Mouse (Mus musculus): Measurements from ENCODE around the gene Olfr1390. TPM values are rescaled to one million over a fixed set of nuclear protein-coding genes. Genes with fewer than 3 reads are reported as not detected.
"Not testable (repeated sequence)": the region's sequence is repeated elsewhere in the genome, so short reads cannot be mapped to it uniquely, and the experiment has no call there.

The Olfr1390 gene
- total and polyA plus RNA-seq, 2 experiments from 2014 or later: not detected

DNA sequence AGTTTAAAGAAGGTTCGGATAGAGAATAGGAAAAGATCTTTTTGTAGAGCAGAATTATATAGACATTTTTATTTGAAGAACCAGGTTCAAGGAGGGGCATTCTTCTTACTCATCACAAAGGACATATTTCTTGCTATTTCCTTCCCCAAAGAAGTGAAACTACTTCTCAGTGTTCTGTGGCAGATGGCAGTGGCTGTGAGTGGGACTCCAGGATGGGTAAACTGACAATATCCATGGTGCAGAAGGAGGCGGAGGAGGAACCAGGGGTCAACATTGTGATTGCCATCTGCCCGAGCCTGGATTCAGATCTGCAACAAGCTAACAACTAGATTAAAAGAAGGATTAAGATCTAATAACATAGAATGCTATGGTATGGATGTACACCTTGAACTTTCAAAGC lies 8.3 kb upstream of the Olfr1390 start:
- no peak for DNase-seq (ENCODE audit: low spot score)
- Histone ChIP-seq H3K4me1 (ENCODE audit: control insufficient read depth, insufficient read depth) (no peaks in the 10 kb centered on the region), H3K4me3 (ENCODE audit: low read depth, low read length) (no peak overlapping the region), H3K9me3 (replicated peaks; ENCODE audit: control insufficient read depth, low read length) (no peaks in the 10 kb centered on the region), H3K27me3 (ENCODE audit: control insufficient read depth, insufficient read depth, low read length) (no peaks in the 10 kb centered on the region), H3K36me3 (replicated peaks; ENCODE audit: control insufficient read depth, insufficient read depth, low read length) (no peaks in the 10 kb centered on the region), H3K27ac (ENCODE audit: low read depth) (no peak overlapping the region), H3K4me2 (ENCODE audit: low read depth, low read length) (no peak overlapping the region), H3K9ac (replicated peaks; ENCODE audit: low read depth, low read length) (no peak overlapping the region)
- 71% methylated on average over 3 of the region's 3 CpGs for WGBS
- no peak for ATAC-seq (ENCODE audit: insufficient read depth, low read depth)
- no peak for TF ChIP-seq EP300 (IDR thresholded peaks at IDR 0.05; ENCODE audit: low read depth)
- TF ChIP-seq CTCF (IDR thresholded peaks at IDR 0.05; ENCODE audit: low read depth): no peak

DNA sequence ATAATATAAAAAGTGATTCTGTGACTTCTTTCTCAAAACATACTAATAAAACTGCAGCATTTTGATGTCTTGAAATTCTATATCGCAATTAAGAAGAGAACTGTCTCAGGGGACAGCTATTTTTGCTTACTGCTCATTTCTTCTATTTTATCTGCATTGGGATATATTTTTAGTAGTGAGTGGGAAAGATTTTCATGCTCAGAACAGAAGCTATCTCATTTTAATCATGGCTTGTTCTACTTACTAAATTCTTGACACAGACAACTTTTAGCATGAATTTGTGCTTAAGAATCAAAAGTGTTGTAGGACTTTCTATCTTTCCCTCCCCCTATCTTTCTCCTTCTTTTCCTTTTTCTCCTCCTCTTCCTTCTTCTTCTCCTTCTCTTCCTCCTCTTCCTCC lies 5.3 kb upstream of the Olfr1390 start:
- ATAC-seq (ENCODE audit: insufficient read depth, low read depth) (no peak), DNase-seq (ENCODE audit: low spot score) (no peak)
- H3K27ac ChIP-seq (ENCODE audit: low read depth): no peak overlapping the region
- no peak for TF ChIP-seq CTCF (IDR thresholded peaks at IDR 0.05; ENCODE audit: low read depth)
- TF ChIP-seq EP300 (IDR thresholded peaks at IDR 0.05; ENCODE audit: low read depth): no peak
- H3K9ac ChIP-seq (replicated peaks; ENCODE audit: low read depth, low read length): no peak overlapping the region
- no peaks in the 10 kb centered on the region for H3K27me3 ChIP-seq (ENCODE audit: control insufficient read depth, insufficient read depth, low read length)
- no peak overlapping the region for H3K4me2 ChIP-seq (ENCODE audit: low read depth, low read length)
- 53% methylated on average over 1 of the region's 1 CpGs for WGBS
- no peaks in the 10 kb centered on the region for H3K4me1 ChIP-seq (ENCODE audit: control insufficient read depth, insufficient read depth)
- H3K9me3 ChIP-seq (replicated peaks; ENCODE audit: control insufficient read depth, low read length): no peaks in the 10 kb centered on the region
- H3K4me3 ChIP-seq (ENCODE audit: low read depth, low read length): no peak overlapping the region
- H3K36me3 ChIP-seq (replicated peaks; ENCODE audit: control insufficient read depth, insufficient read depth, low read length): no peaks in the 10 kb centered on the region

DNA sequence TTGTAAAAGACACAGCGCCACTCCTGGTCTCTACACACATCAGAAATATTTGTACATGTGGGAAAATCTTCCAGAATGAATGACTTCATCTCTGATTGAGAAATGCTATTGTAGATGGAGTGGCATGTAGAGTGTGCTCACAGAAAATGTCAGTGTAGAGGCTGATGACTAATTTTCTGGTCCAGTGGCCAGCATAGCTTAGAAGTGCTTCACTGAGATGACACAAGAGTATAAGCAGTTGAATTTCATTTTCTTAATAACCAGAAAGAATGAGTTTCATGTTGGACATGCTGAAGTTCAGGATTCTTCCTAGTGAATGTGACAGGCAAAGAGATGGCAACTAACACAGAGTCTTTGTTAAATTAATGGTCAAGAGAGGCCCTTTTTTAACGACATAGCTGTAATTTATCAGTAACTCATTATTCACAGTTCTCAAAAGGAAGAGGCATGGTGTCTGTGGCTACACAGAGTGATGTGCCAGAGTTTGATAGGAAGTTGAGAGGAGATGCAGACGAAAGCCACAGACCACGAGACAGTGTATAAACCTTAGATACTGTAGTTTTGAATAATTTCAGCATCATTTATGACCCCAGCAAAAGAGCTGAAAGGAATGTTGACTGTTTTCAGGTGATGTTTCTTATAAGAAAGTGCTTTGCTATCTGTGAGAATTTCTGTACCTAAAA lies 2.3 kb downstream of the Olfr1390 start:
- Histone ChIP-seq H3K4me3 (ENCODE audit: low read depth, low read length) (no peak overlapping the region), H3K9ac (replicated peaks; ENCODE audit: low read depth, low read length) (no peak overlapping the region), H3K27ac (ENCODE audit: low read depth) (no peak overlapping the region), H3K4me2 (ENCODE audit: low read depth, low read length) (no peak overlapping the region), H3K27me3 (ENCODE audit: control insufficient read depth, insufficient read depth, low read length) (no peaks in the 10 kb centered on the region), H3K36me3 (replicated peaks; ENCODE audit: control insufficient read depth, insufficient read depth, low read length) (no peaks in the 10 kb centered on the region), H3K4me1 (ENCODE audit: control insufficient read depth, insufficient read depth) (no peaks in the 10 kb centered on the region), H3K9me3 (replicated peaks; ENCODE audit: control insufficient read depth, low read length) (no peaks in the 10 kb centered on the region)
- no peak for DNase-seq (ENCODE audit: low spot score)
- 49% methylated on average over 4 of the region's 4 CpGs for WGBS
- no peak for TF ChIP-seq EP300 (IDR thresholded peaks at IDR 0.05; ENCODE audit: low read depth)
- no peak for TF ChIP-seq CTCF (IDR thresholded peaks at IDR 0.05; ENCODE audit: low read depth)
- no peak for ATAC-seq (ENCODE audit: insufficient read depth, low read depth)

DNA sequence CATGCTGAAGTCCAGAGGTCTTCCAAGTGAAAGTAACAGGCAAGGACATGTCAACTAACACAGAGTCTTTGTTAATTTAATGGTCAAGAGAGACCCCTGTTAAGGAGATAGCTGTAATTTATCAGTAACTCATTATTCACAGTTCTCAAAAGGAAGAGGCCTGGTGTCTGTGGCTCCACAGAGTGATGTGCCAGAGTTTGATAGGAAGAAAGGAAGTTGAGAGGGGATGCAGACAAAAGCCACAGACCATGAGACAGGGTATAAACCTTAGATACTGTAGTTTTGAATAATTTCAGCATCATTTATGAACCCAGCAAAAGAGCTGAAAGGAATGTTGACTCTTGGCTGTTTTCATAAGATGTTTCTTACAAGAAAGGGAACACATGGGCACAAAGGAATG lies 48.1 kb downstream of the Olfr1390 start:
- no peak for ATAC-seq (ENCODE audit: insufficient read depth, low read depth)
- H3K9me3 ChIP-seq (replicated peaks; ENCODE audit: control insufficient read depth, low read length): no peaks in the 10 kb centered on the region
- H3K4me3 ChIP-seq (ENCODE audit: low read depth, low read length): no peak overlapping the region
- no peak overlapping the region for H3K27ac ChIP-seq (ENCODE audit: low read depth)
- H3K36me3 ChIP-seq (replicated peaks; ENCODE audit: control insufficient read depth, insufficient read depth, low read length): no peaks in the 10 kb centered on the region
- no peak overlapping the region for H3K9ac ChIP-seq (replicated peaks; ENCODE audit: low read depth, low read length)
- H3K27me3 ChIP-seq (ENCODE audit: control insufficient read depth, insufficient read depth, low read length): no peaks in the 10 kb centered on the region
- TF ChIP-seq CTCF (IDR thresholded peaks at IDR 0.05; ENCODE audit: low read depth): no peak
- TF ChIP-seq EP300 (IDR thresholded peaks at IDR 0.05; ENCODE audit: low read depth): no peak
- H3K4me2 ChIP-seq (ENCODE audit: low read depth, low read length): no peak overlapping the region
- no peaks in the 10 kb centered on the region for H3K4me1 ChIP-seq (ENCODE audit: control insufficient read depth, insufficient read depth)
- no peak for DNase-seq (ENCODE audit: low spot score)

DNA sequence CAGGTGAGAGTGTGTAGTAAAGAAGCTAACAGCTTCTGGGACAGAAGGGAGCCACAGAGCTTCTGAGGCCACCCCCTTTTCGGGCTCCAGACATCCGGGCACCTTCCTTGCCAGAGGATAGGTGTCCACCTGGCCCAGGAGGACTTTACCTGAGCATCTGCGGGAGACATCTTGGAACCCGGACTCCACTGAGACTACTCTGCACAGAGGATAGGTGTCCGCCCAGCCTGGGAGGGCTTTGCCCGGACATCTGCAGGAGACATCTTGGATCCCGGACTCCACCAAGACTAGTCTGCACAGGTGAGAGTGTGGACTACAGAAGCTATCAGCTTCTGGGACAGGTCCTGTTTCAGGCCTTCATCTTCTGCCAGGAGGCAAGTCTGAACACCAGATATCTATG lies 51.1 kb downstream of the Olfr1390 start:
- H3K4me3 ChIP-seq (ENCODE audit: low read depth, low read length); H3K27me3 ChIP-seq (ENCODE audit: control insufficient read depth, insufficient read depth, low read length); H3K36me3 ChIP-seq (replicated peaks; ENCODE audit: control insufficient read depth, insufficient read depth, low read length); H3K9ac ChIP-seq (replicated peaks; ENCODE audit: low read depth, low read length); DNase-seq (ENCODE audit: low spot score); H3K27ac ChIP-seq (ENCODE audit: low read depth); H3K4me1 ChIP-seq (ENCODE audit: control insufficient read depth, insufficient read depth); ATAC-seq (ENCODE audit: insufficient read depth, low read depth); H3K4me2 ChIP-seq (ENCODE audit: low read depth, low read length); H3K9me3 ChIP-seq (replicated peaks; ENCODE audit: control insufficient read depth, low read length): not testable (repeated sequence)
- 79% methylated on average over 7 of the region's 7 CpGs for WGBS

Other genes with a start within 250 kb of the Olfr1390 start
- gene Olfr1396, start 220.3 kb upstream of the Olfr1390 start, total RNA-seq (2014; rRNA removed; ENCODE audit: low replicate concordance): 20.3 TPM in 1 of 2 replicates, not detected in the other
- 0.45 and 0.59 TPM in 2 replicates for gene Olfr1396, start 220.3 kb upstream of the Olfr1390 start, polyA plus RNA-seq (2015; fragmentation: Nextera tagmentation; extraction: Ambion mirVana)
- gene Olfr1395, start 192.9 kb upstream of the Olfr1390 start, total RNA-seq (2014; rRNA removed; ENCODE audit: low replicate concordance): not detected in 2 replicates
- gene Olfr1395, start 192.9 kb upstream of the Olfr1390 start, polyA plus RNA-seq (2015; fragmentation: Nextera tagmentation; extraction: Ambion mirVana): not detected in 2 replicates
- gene Olfr1394, start 180.8 kb upstream of the Olfr1390 start, total RNA-seq (2014; rRNA removed; ENCODE audit: low replicate concordance): not detected in 2 replicates
- not detected in 2 replicates for gene Olfr1394, start 180.8 kb upstream of the Olfr1390 start, polyA plus RNA-seq (2015; fragmentation: Nextera tagmentation; extraction: Ambion mirVana)
- gene Btnl9, start 148.0 kb upstream of the Olfr1390 start, total RNA-seq (2014; rRNA removed; ENCODE audit: low replicate concordance): 14.5 and 33.4 TPM in 2 replicates
- 11.2 and 12.2 TPM in 2 replicates for gene Btnl9, start 148.0 kb upstream of the Olfr1390 start, polyA plus RNA-seq (2015; fragmentation: Nextera tagmentation; extraction: Ambion mirVana)
- 7.4 and 22.9 TPM in 2 replicates for gene Zfp62, start 131.9 kb upstream of the Olfr1390 start, total RNA-seq (2014; rRNA removed; ENCODE audit: low replicate concordance)
- gene Zfp62, start 131.9 kb upstream of the Olfr1390 start, polyA plus RNA-seq (2015; fragmentation: Nextera tagmentation; extraction: Ambion mirVana): 19.0 and 20.4 TPM in 2 replicates
- 115 and 163 TPM in 2 replicates for gene Mgat1, start 91.0 kb upstream of the Olfr1390 start, total RNA-seq (2014; rRNA removed; ENCODE audit: low replicate concordance)
- gene Mgat1, start 91.0 kb upstream of the Olfr1390 start, polyA plus RNA-seq (2015; fragmentation: Nextera tagmentation; extraction: Ambion mirVana): 42.3 and 45.7 TPM in 2 replicates
- gene Olfr1393, start 56.9 kb upstream of the Olfr1390 start, total RNA-seq (2014; rRNA removed; ENCODE audit: low replicate concordance): not detected in 2 replicates
- gene Olfr1393, start 56.9 kb upstream of the Olfr1390 start, polyA plus RNA-seq (2015; fragmentation: Nextera tagmentation; extraction: Ambion mirVana): 0.19 and 0.30 TPM in 2 replicates
- not detected in 2 replicates for gene Olfr1392, start 49.9 kb upstream of the Olfr1390 start, total RNA-seq (2014; rRNA removed; ENCODE audit: low replicate concordance)
- gene Olfr1392, start 49.9 kb upstream of the Olfr1390 start, polyA plus RNA-seq (2015; fragmentation: Nextera tagmentation; extraction: Ambion mirVana): not detected in 2 replicates
- gene Olfr10, start 30.4 kb upstream of the Olfr1390 start, total RNA-seq (2014; rRNA removed; ENCODE audit: low replicate concordance): not detected in 2 replicates
- not detected in 2 replicates for gene Olfr10, start 30.4 kb upstream of the Olfr1390 start, polyA plus RNA-seq (2015; fragmentation: Nextera tagmentation; extraction: Ambion mirVana)
- gene Olfr1391, start 12.4 kb upstream of the Olfr1390 start, total RNA-seq (2014; rRNA removed; ENCODE audit: low replicate concordance): not detected in 2 replicates
- gene Olfr1391, start 12.4 kb upstream of the Olfr1390 start, polyA plus RNA-seq (2015; fragmentation: Nextera tagmentation; extraction: Ambion mirVana): not detected in 2 replicates
- not detected in 2 replicates for gene Olfr1389, start 87.9 kb downstream of the Olfr1390 start, total RNA-seq (2014; rRNA removed; ENCODE audit: low replicate concordance)
- gene Olfr1389, start 87.9 kb downstream of the Olfr1390 start, polyA plus RNA-seq (2015; fragmentation: Nextera tagmentation; extraction: Ambion mirVana): not detected in 2 replicates
- not detected in 2 replicates for gene Olfr1388, start 101.4 kb downstream of the Olfr1390 start, total RNA-seq (2014; rRNA removed; ENCODE audit: low replicate concordance)
- not detected in 2 replicates for gene Olfr1388, start 101.4 kb downstream of the Olfr1390 start, polyA plus RNA-seq (2015; fragmentation: Nextera tagmentation; extraction: Ambion mirVana)
- gene Olfr1387, start 120.2 kb downstream of the Olfr1390 start, total RNA-seq (2014; rRNA removed; ENCODE audit: low replicate concordance): not detected in 2 replicates
- not detected in 2 replicates for gene Olfr1387, start 120.2 kb downstream of the Olfr1390 start, polyA plus RNA-seq (2015; fragmentation: Nextera tagmentation; extraction: Ambion mirVana)
- gene Olfr1386, start 129.9 kb downstream of the Olfr1390 start, total RNA-seq (2014; rRNA removed; ENCODE audit: low replicate concordance): not detected in 2 replicates
- gene Olfr1386, start 129.9 kb downstream of the Olfr1390 start, polyA plus RNA-seq (2015; fragmentation: Nextera tagmentation; extraction: Ambion mirVana): not detected in 2 replicates
- gene Olfr1385, start 153.9 kb downstream of the Olfr1390 start, total RNA-seq (2014; rRNA removed; ENCODE audit: low replicate concordance): not detected in 2 replicates
- not detected in 2 replicates for gene Olfr1385, start 153.9 kb downstream of the Olfr1390 start, polyA plus RNA-seq (2015; fragmentation: Nextera tagmentation; extraction: Ambion mirVana)
- not detected in 2 replicates for gene Olfr1384, start 171.5 kb downstream of the Olfr1390 start, total RNA-seq (2014; rRNA removed; ENCODE audit: low replicate concordance)
- gene Olfr1384, start 171.5 kb downstream of the Olfr1390 start, polyA plus RNA-seq (2015; fragmentation: Nextera tagmentation; extraction: Ambion mirVana): not detected in 2 replicates
- gene Olfr1383, start 184.5 kb downstream of the Olfr1390 start, total RNA-seq (2014; rRNA removed; ENCODE audit: low replicate concordance): not detected in 2 replicates
- gene Olfr1383, start 184.5 kb downstream of the Olfr1390 start, polyA plus RNA-seq (2015; fragmentation: Nextera tagmentation; extraction: Ambion mirVana): not detected in 2 replicates
- not detected in 2 replicates for gene Olfr1382, start 193.1 kb downstream of the Olfr1390 start, total RNA-seq (2014; rRNA removed; ENCODE audit: low replicate concordance)
- not detected in 2 replicates for gene Olfr1382, start 193.1 kb downstream of the Olfr1390 start, polyA plus RNA-seq (2015; fragmentation: Nextera tagmentation; extraction: Ambion mirVana)
- gene Olfr1381, start 208.3 kb downstream of the Olfr1390 start, total RNA-seq (2014; rRNA removed; ENCODE audit: low replicate concordance): not detected in 2 replicates
- gene Olfr1381, start 208.3 kb downstream of the Olfr1390 start, polyA plus RNA-seq (2015; fragmentation: Nextera tagmentation; extraction: Ambion mirVana): not detected in 2 replicates
- not detected in 2 replicates for gene Olfr1380, start 221.7 kb downstream of the Olfr1390 start, total RNA-seq (2014; rRNA removed; ENCODE audit: low replicate concordance)
- not detected in 2 replicates for gene Olfr1380, start 221.7 kb downstream of the Olfr1390 start, polyA plus RNA-seq (2015; fragmentation: Nextera tagmentation; extraction: Ambion mirVana)

Measured in heart, postnatal 0 days (tissue).